Mouse (Mus musculus): Measurements from ENCODE around the gene Nr2f6. TPM values are rescaled to one million over a fixed set of nuclear protein-coding genes. Genes with fewer than 3 reads are reported as not detected.

Gene Nr2f6
- polyA plus RNA-seq, 1 experiment: 42.5 TPM

- no peak for DNase-seq (ENCODE audit: extremely low spot score in 1 of 2, low spot score in 1 of 2)
Measured at GRCm38 (mm10) chr8:71392391-71392790, 10.6 kb upstream of the Nr2f6 start.

- no peak for DNase-seq (ENCODE audit: extremely low spot score in 1 of 2, low spot score in 1 of 2)
Measured at GRCm38 (mm10) chr8:71391696-71392095, 9.9 kb upstream of the Nr2f6 start.

DNA sequence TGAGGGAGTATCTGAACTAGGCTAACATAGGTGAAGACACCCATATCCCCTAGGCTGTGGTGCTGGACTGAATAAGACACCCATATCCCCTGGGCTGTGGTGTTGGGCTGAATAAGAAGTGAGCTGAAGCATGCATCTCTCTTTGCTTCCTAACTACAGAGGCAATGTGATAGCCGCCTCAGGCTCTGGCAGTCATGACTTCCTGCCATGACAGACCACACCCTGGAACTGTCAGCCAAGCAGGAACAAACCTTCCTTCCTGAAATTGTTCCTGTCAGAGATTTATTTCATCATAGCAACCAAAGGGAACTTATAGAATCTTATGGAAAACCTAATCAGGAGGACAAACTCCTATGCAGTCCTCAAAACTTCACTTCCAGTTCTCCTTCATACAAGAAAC, 6.5 kb upstream of the Nr2f6 start:
- DNase-seq (ENCODE audit: extremely low spot score in 1 of 2, low spot score in 1 of 2): no peak

DNA sequence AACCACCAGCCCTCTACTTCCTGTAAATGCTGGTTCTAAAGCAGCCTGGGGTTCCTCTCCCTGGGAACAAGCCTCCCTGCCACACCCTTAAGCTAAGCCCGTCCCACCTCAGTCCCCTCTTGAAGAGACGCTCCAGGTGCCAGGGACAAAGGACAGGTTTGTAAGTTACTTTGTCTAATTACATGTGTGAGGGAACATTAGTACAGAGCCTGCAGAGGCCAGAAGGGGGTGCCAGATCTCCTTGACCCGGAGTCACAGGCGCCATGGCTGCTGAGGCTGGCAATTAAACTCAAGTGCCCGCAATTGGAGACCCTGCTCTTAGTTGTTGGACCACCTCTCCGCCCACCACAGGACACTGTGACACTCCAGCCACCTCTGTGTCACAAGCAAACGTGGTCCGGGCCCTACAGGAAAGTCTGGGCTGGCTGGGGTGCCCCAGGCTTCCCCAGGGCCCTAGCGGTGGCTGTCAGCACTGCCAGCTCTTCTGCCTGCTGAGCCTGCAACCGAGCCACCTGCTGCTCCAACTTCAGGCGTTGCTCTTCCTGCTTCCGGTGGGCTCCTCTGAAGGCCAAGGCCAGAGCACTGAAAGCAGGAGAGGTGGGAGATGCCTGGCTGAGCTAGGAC, 3.6 kb upstream of the Nr2f6 start:
- DNase-seq (ENCODE audit: extremely low spot score in 1 of 2, low spot score in 1 of 2): no peak

- DNase-seq (ENCODE audit: extremely low spot score in 1 of 2, low spot score in 1 of 2): no peak
Measured at GRCm38 (mm10) chr8:71383860-71384259, 2.1 kb upstream of the Nr2f6 start.

DNA sequence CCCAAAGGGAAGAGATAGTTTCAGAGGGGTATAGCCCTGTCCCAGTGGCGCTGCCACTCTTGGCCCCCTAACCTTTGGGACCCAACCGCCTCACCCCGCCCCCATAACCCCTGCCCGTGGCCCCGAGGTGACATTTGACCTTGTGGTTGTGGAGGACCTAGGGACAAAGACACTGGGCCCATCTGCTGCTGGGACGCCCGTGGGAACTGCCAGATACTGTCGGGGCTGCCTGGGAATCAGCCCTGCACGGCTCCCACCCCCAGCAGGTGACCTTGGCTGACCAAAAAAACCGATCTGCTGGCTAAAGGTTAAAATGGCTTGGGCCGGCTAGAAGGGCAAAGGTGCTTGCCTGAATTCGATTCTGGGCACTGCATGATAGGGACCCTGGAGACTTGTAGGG, 1.6 kb upstream of the Nr2f6 start:
- DNase-seq (ENCODE audit: extremely low spot score in 1 of 2, low spot score in 1 of 2): no peak

DNA sequence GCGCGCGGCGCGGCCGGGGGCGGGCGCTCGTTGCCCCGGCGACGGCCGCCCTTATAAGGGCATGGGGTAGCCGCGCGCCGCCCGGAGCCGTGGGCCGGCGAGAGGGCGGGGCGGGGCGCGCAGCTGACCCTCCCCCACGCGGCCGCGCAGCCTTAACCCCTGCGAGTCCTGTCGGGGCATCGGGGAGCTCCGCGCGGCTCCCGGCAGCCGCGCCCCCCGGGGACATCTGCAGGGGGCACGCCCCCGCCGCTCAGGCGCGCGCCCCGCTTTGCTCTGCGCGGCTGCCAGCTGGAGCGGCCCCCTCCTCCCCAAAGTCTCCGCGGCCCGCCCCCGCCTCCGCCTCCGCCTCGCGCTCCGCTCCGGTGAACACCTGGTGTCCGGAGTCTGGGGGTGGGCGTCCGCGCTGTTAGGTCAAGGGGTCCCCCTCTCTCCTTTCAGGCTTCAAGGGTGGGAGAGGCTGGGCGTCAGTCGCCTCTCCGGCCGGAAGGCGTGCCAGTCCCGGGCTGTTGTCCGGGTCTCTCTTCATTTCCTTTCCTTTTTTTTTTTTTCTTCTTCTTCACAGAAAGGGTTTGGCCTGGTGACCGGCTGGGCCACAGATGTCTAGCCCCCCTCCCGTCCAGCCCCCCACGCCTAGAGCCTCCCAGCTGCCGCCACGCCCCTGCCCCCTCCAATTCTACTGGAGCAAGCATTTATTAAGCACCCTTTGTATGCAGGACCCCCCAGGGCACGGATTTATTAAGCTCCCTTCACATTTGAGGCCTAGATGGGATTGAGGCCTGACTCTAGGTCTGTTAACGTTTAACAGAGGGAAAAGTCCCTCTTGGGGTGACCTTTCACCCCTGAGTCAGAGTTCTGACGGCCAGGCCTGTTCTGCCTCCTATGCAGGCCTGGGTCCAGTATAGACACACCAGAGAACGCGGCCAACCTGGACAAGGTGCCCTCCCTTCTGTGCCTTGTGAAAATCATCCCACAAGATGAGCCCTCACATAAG, 506 bp upstream of the Nr2f6 start:
- peak in 1 of 2 experiments; percentile 65 for DNase-seq (ENCODE audit: extremely low spot score in 1 of 2, low spot score in 1 of 2)

DNA sequence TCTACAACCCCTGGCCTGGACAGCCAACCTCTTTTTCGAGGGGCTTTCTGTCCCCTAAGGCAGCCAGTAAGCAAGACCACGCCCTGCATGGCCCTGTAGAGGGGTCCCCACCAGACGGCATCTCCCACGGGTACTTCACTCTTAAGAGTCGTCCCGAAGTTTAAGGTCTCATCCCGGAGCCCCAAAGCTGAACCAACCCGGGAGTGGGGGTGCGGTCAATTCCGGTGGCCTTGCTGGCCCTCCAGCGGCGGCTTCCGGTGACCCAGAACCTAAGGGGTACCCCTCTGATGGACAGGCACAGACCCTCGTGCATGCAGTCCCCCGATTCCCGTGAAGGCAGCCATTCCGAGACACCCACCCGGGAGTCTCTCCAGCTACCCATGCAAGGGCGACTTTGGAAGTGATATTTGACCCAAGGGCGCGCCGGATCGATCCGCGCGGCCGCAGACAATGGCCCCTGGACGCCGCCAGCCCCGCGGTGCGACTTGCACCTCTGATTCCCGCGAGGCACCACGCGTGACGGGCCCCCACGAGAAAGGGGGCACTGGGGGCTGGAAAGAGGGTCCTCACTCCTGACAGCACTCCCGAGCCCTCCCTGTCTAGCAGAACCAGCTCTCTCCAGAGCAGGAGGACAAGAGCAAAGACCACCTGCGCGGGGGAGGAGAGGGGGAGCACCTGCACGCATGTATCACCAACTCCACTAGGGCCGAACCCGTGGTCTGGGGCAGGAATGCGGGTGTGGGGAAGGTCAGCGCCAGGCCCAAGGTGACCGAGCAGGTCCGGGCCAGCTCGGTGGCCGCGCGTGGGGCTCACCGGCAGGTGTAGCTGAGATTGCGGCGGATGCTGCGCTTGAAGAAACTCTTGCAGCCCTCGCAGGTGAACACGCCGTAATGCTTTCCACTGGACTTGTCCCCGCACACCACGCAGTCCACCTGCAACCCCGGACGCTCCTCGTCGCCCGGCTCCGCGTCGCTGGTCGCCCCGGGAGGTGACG, 1.3 kb downstream of the Nr2f6 start:
- DNase-seq (ENCODE audit: extremely low spot score in 1 of 2, low spot score in 1 of 2): no peak

GRCm38 (mm10) chr8:71379512-71380075, 2.2 kb downstream of the Nr2f6 start:
- DNase-seq (ENCODE audit: extremely low spot score in 1 of 2, low spot score in 1 of 2): no peak

- no peak for DNase-seq (ENCODE audit: extremely low spot score in 1 of 2, low spot score in 1 of 2)
Measured at GRCm38 (mm10) chr8:71379008-71379407, 2.8 kb downstream of the Nr2f6 start.

GRCm38 (mm10) chr8:71376423-71377030, 5.2 kb downstream of the Nr2f6 start:
- no peak for DNase-seq (ENCODE audit: extremely low spot score in 1 of 2, low spot score in 1 of 2)

DNA sequence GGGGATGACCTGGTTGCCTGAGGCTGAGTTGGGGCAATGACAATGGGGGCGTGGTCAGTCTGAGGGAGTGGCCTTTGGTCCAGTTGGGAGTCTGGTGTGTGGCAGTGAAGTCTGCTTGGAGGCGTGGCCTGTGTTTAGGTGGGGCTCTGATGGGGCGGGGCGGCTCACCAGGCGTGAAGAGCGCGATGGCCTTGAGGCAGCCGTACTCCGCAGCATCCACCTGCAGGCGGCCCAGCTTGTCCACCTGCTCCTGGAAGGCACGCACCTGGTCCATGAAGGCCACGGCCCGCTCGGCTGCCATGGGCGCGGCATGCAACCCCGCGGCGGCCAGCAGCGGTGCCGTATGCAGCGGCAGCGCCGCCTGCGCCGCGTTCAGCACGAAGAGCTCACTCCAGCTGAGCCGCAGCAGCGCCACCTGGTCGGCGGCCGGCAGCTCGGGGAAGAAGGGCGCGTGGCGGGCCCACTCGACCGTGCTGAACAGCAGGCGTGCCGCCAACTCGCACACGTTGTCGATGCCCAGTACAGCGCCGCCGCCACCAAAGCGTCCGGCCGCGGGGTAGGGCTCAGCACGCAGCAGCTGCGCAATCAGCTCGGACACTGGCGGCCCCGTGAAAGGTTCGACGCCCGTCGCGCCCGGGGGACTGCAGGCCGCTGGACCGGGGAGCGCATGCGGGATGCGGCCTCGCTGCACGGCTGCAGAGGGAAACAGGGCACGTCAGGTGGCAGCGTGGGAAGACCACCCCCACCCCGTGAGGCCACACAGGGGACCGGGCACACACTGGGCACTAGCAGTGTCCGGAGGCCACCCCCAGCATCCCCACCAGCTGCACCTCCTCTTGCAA, 6.0 kb downstream of the Nr2f6 start:
- DNase-seq (ENCODE audit: extremely low spot score in 1 of 2, low spot score in 1 of 2): peak in 1 of 2 experiments; percentile 69

DNA sequence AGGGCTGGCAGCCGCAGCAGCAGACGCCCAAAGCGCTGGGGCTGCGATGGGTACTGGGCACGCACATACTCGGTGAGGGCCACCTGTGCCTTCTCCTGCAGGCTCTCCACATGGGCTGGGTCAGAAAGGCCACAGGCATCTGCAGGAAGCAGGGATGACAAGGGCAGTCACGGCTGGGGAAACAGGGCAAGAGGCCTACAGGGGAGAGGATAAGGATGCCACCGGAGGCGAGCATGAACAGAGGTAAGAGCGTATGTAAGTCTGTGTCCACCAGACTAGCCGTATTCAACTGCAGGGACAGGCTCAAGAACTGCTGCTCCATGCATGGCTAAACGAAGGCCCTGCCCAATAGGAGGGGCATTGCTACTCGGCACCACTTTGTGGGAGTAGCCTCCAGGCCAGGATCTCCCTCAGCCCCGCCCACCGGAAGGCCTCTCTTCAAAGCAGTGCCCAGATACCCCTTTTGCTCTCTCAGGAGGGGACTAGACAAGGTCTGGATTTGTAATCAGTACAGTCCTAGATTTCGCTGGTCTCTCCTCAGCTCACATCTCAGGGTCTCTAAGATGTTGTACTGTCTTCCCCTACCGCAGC, 7.0 kb downstream of the Nr2f6 start:
- DNase-seq (ENCODE audit: extremely low spot score in 1 of 2, low spot score in 1 of 2): no peak

DNA sequence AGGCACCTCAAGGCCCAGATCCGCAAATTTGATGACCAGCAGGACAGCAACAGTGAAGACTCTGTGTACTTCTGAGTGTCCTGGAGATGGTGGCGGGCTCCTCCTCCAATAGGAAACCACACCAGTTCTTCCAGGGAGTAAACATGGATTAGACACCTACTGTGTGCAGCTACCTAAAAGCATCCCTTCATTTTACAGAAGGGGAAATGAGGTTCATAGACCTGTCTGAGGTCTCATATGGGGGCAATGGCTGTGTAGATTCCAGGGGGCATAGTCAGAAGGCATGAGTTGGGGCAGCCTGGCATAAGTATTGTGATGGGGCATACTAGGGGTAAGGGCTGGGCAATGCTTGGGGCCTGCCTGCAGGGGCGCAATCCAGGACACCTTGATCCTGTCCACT, 8.8 kb downstream of the Nr2f6 start:
- DNase-seq (ENCODE audit: extremely low spot score in 1 of 2, low spot score in 1 of 2): no peak

- DNase-seq (ENCODE audit: extremely low spot score in 1 of 2, low spot score in 1 of 2): no peak
Measured at GRCm38 (mm10) chr8:71372427-71372826, 9.3 kb downstream of the Nr2f6 start.

DNA sequence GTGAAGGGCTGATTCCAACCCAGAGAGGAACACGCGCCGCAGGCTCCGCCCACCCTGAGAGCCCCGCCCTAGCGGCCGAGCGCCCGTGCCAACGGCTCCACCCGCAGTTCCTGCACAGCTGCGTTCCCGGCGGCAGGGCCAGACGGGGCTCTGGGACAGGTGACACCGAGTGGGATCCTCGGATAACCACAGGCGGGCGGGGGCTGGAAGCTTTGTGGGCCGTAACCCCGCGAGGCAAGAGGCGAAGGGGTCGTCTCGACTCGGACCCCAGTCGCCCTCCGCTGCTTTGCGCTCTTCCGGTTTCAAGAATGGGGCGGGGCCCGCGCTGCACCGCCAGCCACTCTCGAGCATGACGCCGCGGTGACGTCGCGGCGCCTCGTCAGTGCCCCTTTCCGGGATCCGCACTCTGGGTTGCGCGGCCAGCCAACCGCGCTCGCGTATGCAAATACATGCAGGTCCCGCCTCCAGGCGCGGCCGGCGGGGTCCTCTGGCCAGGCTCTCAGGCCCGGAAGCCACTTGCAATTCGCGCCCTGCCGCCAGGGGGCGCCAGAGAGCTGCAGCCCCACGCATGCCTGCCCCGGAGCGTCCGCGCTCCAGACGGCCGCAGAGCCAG, 10.4 kb downstream of the Nr2f6 start, which contains the start of gene Ocel1:
Gene Ocel1, plus strand, starts transcription at position 63 of the 613 bp plus-strand sequence.
- peak; percentile 97 for DNase-seq (ENCODE audit: extremely low spot score in 1 of 2, low spot score in 1 of 2)

GRCm38 (mm10) chr8:71370711-71371235, 11.0 kb downstream of the Nr2f6 start:
- no peak for DNase-seq (ENCODE audit: extremely low spot score in 1 of 2, low spot score in 1 of 2)

Measured in frontal cortex, adult 2 months (tissue).